Mouse (Mus musculus) midbrain, embryonic 15.5 days (tissue): ENCODE data around the gene Ptprc. TPM values are rescaled to one million over a fixed set of nuclear protein-coding genes. Genes with fewer than 3 reads are reported as not detected.

ENCODE experiments used
- ATAC-seq: fragments of 200-750 bp; cut with Nextera tagmentation; replicated peaks from 2 replicates; pipeline ENCODE4 v1.8.0; 2017; ENCODE audit warnings: moderate TSS enrichment
- H3K27ac ChIP-seq: fragments of 300-500 bp; sonication (generic); 2 replicates; pipeline ENCODE4 v1.5.1; 2015; ENCODE audit warnings: mild to moderate bottlenecking, inconsistent platforms
- H3K27me3 ChIP-seq: fragments of 300-500 bp; sonication (generic); replicated peaks from 2 replicates; pipeline ENCODE4 v1.6.1; 2015; ENCODE audit warnings: inconsistent platforms
- H3K36me3 ChIP-seq: fragments of 300-500 bp; sonication (generic); replicated peaks from 2 replicates; pipeline ENCODE4 v1.6.1; 2015; ENCODE audit warnings: inconsistent platforms
- H3K4me1 ChIP-seq: fragments of 300-500 bp; sonication (generic); 2 replicates; pipeline ENCODE4 v1.6.1; 2015; ENCODE audit warnings: inconsistent platforms
- H3K4me2 ChIP-seq: fragments of 300-500 bp; sonication (generic); 2 replicates; pipeline ENCODE4 v1.6.1; 2015; ENCODE audit warnings: inconsistent platforms, mild to moderate bottlenecking, moderate library complexity
- H3K4me3 ChIP-seq: fragments of 300-500 bp; sonication (generic); 2 replicates; pipeline ENCODE4 v1.5.1; 2015; ENCODE audit warnings: mild to moderate bottlenecking, inconsistent platforms
- H3K9ac ChIP-seq: fragments of 300-500 bp; sonication (generic); 2 replicates; pipeline ENCODE4 v1.6.1; 2015; ENCODE audit warnings: mild to moderate bottlenecking, inconsistent platforms
- H3K9me3 ChIP-seq: fragments of 300-500 bp; sonication (generic); 2 replicates; pipeline ENCODE4 v1.6.1; 2016; ENCODE audit warnings: inconsistent platforms
- WGBS: fragments of 180-500 bp; shearing (Covaris S2); methylation state at CpG from one replicate; pipeline ENCODE4 v1.1.7; 2015; ENCODE audit warnings: mixed read lengths; 5-methylcytosine and 5-hydroxymethylcytosine counted together
- polyA plus RNA-seq: library from polyadenylated mRNA; unstranded; fragments of >200 nt; fragmentation: Nextera tagmentation; extraction: Ambion mirVana; gene quantifications from 2 replicates; pipeline ENCODE4 v1.2.1, GENCODE M21; 2015

Ptprc gene
- polyA plus RNA-seq, 1 experiment from 2014 or later = 1.2 TPM

- H3K9ac ChIP-seq = no peak overlapping the region
- no peak overlapping the region for H3K4me3 ChIP-seq
- WGBS = 33% methylated on average over 11 of the region's 11 CpGs
- no peaks in the 10 kb centered on the region for H3K9me3 ChIP-seq
- H3K27ac ChIP-seq = 0 out of 2 replicates have a peak overlapping the region, but pooled peaks have one; percentile 5
- H3K4me2 ChIP-seq = no peak overlapping the region
- H3K4me1 ChIP-seq = peaks cover 7% of the 10 kb centered on the region
- no peaks in the 10 kb centered on the region for H3K36me3 ChIP-seq
- H3K27me3 ChIP-seq = no peaks in the 10 kb centered on the region
- ATAC-seq = peak; percentile 48
Observed at GRCm38 (mm10) chr1:138021962-138022917, 153.3 kb downstream of the Ptprc start.

Other genes starting within 250 kb of the Ptprc start
- not detected in 2 replicates for gene Atp6v1g3, start 98.0 kb upstream of the Ptprc start, polyA plus RNA-seq